Mouse (Mus musculus) ES-E14 (cell line): ENCODE results near the gene Des.

Experiments
- HCFC1 ChIP-seq: IDR thresholded peaks from 2 replicates; pipeline ENCODE4 v1.6.1; 2012; ENCODE audit warnings: low read length, inconsistent platforms, borderline replicate concordance; ENCODE audit not compliant: insufficient read depth
- ZC3H11A ChIP-seq: IDR thresholded peaks from 2 replicates; pipeline ENCODE4 v1.6.1; 2012; ENCODE audit warnings: low read depth, mild to moderate bottlenecking, inconsistent platforms, low read length, borderline replicate concordance

- no peak for TF ChIP-seq HCFC1
- TF ChIP-seq ZC3H11A = no peak
Observed at GRCm38 (mm10) chr1:75316861-75317240, 43.3 kb upstream of the Des start.
